Mouse (Mus musculus) heart, embryonic 11.5 days (tissue): ENCODE results near the gene Nufip2. TPM values are rescaled to one million over a fixed set of nuclear protein-coding genes. Genes with fewer than 3 reads are reported as not detected.
A peak's percentile ranks its signal among the peaks of the same experiment; 100 is the strongest.
"Not testable (repeated sequence)": the region's sequence is repeated elsewhere in the genome, so short reads cannot be mapped to it uniquely, and the experiment has no call there.

Experiments
- ATAC-seq: fragments of 200-750 bp; cut with Nextera tagmentation; replicated peaks from 2 replicates; pipeline ENCODE4 v1.8.0; 2017; ENCODE audit warnings: moderate library complexity; ENCODE audit not compliant: insufficient number of reproducible peaks, low FRiP score, low TSS enrichment
- H3K27ac ChIP-seq: fragments of 300-500 bp; sonication (generic); 2 replicates; pipeline ENCODE4 v1.5.1; 2014; ENCODE audit warnings: mild to moderate bottlenecking, low read depth, low read length
- H3K27me3 ChIP-seq: fragments of 300-500 bp; sonication (generic); 2 replicates; pipeline ENCODE4 v1.6.1; 2014; ENCODE audit warnings: mild to moderate bottlenecking, low read length, mixed read lengths; ENCODE audit not compliant: control insufficient read depth, insufficient read depth
- H3K36me3 ChIP-seq: fragments of 300-500 bp; sonication (generic); 2 replicates; pipeline ENCODE4 v1.6.1; 2014; ENCODE audit warnings: mild to moderate bottlenecking, low read length, moderate library complexity, mixed read lengths; ENCODE audit not compliant: control insufficient read depth, insufficient read depth
- H3K4me1 ChIP-seq: fragments of 300-500 bp; sonication (generic); 2 replicates; pipeline ENCODE4 v1.6.1; 2014; ENCODE audit warnings: low read length; ENCODE audit not compliant: control insufficient read depth, insufficient read depth
- H3K4me2 ChIP-seq: fragments of 300-500 bp; sonication (generic); 2 replicates; pipeline ENCODE4 v1.6.1; 2014; ENCODE audit warnings: mild to moderate bottlenecking, moderate library complexity
- H3K4me3 ChIP-seq: fragments of 300-500 bp; sonication (generic); 2 replicates; pipeline ENCODE4 v1.5.1; 2014; ENCODE audit warnings: low read depth, low read length
- H3K9ac ChIP-seq: fragments of 300-500 bp; sonication (generic); 2 replicates; pipeline ENCODE4 v1.6.1; 2014; ENCODE audit warnings: mild to moderate bottlenecking, low read depth, low read length, moderate library complexity
- H3K9me3 ChIP-seq: fragments of 300-500 bp; sonication (generic); replicated peaks from 2 replicates; pipeline ENCODE4 v1.6.1; 2016; ENCODE audit warnings: low read length; ENCODE audit not compliant: control insufficient read depth
- WGBS: fragments of 180-500 bp; shearing (Covaris S2); extraction: QIAGEN DNeasy Blood & Tissue Kit; methylation state at CpG from one replicate; pipeline ENCODE4 v1.1.7; 2014; ENCODE audit not compliant: insufficient replicate concordance; 5-methylcytosine and 5-hydroxymethylcytosine counted together
- polyA plus RNA-seq: library from polyadenylated mRNA; unstranded; fragments of >200 nt; fragmentation: Nextera tagmentation; extraction: Ambion mirVana; gene quantifications from 2 replicates; pipeline ENCODE4 v1.2.1, GENCODE M21; 2014

The Nufip2 gene
- polyA plus RNA-seq, 1 experiment from 2014 or later = 11.3 TPM

GRCm38 (mm10) chr11:77664046-77664445 lies 21.9 kb upstream of the Nufip2 start:
- Histone ChIP-seq H3K27ac (no peak overlapping the region), H3K9ac (no peak overlapping the region), H3K36me3 (no peaks in the 10 kb centered on the region), H3K4me2 (no peak overlapping the region), H3K9me3 (no peaks in the 10 kb centered on the region), H3K4me3 (no peak overlapping the region), H3K27me3 (no peaks in the 10 kb centered on the region), H3K4me1 (no peaks in the 10 kb centered on the region)
- ATAC-seq = no peak
- 89% methylated on average over 8 of the region's 8 CpGs for WGBS

GRCm38 (mm10) chr11:77665384-77665783 lies 20.6 kb upstream of the Nufip2 start:
- H3K9me3 ChIP-seq, ATAC-seq, H3K4me3 ChIP-seq, H3K36me3 ChIP-seq, H3K27me3 ChIP-seq, H3K27ac ChIP-seq, H3K9ac ChIP-seq, H3K4me1 ChIP-seq, H3K4me2 ChIP-seq: not testable (repeated sequence)
- 72% methylated on average over 5 of the region's 5 CpGs for WGBS

- H3K4me2 ChIP-seq, ATAC-seq: not testable (repeated sequence)
Measured at GRCm38 (mm10) chr11:77666766-77667165, 19.2 kb upstream of the Nufip2 start.

GRCm38 (mm10) chr11:77672746-77673145 lies 13.2 kb upstream of the Nufip2 start:
- no peak overlapping the region for H3K4me3 ChIP-seq
- H3K27me3 ChIP-seq = no peaks in the 10 kb centered on the region
- no peaks in the 10 kb centered on the region for H3K36me3 ChIP-seq
- H3K9ac ChIP-seq = no peak overlapping the region
- no peak for ATAC-seq
- H3K9me3 ChIP-seq = no peaks in the 10 kb centered on the region
- H3K27ac ChIP-seq = no peak overlapping the region
- WGBS = 76% methylated on average over 2 of the region's 2 CpGs
- H3K4me2 ChIP-seq = no peak overlapping the region
- H3K4me1 ChIP-seq = no peaks in the 10 kb centered on the region

More at GRCm38 (mm10) chr11:77666766-77667165, 19.2 kb upstream of the Nufip2 start:
- not testable (repeated sequence) for H3K9ac ChIP-seq, H3K27me3 ChIP-seq, H3K4me3 ChIP-seq, H3K36me3 ChIP-seq, H3K9me3 ChIP-seq, H3K4me1 ChIP-seq, H3K27ac ChIP-seq
- 80% methylated on average over 8 of the region's 8 CpGs for WGBS

- no peak overlapping the region for H3K9ac ChIP-seq
- H3K9me3 ChIP-seq = no peaks in the 10 kb centered on the region
- H3K4me2 ChIP-seq = no peak overlapping the region
- WGBS = 57% methylated on average over 4 of the region's 4 CpGs
- no peaks in the 10 kb centered on the region for H3K36me3 ChIP-seq
- H3K4me1 ChIP-seq = no peaks in the 10 kb centered on the region
- no peak overlapping the region for H3K4me3 ChIP-seq
- H3K27me3 ChIP-seq = no peaks in the 10 kb centered on the region
- ATAC-seq = no peak
- H3K27ac ChIP-seq = no peak overlapping the region
Measured at GRCm38 (mm10) chr11:77673428-77673991, 12.4 kb upstream of the Nufip2 start.

- Histone ChIP-seq H3K27ac (no peak overlapping the region), H3K4me1 (no peaks in the 10 kb centered on the region), H3K9me3 (no peaks in the 10 kb centered on the region), H3K36me3 (no peaks in the 10 kb centered on the region), H3K4me2 (no peak overlapping the region), H3K27me3 (no peaks in the 10 kb centered on the region), H3K4me3 (no peak overlapping the region), H3K9ac (no peak overlapping the region)
- ATAC-seq = no peak
- 33% methylated on average over 2 of the region's 2 CpGs for WGBS
Measured at GRCm38 (mm10) chr11:77680018-77680417, 5.9 kb upstream of the Nufip2 start.

GRCm38 (mm10) chr11:77684896-77685295 lies 1.1 kb upstream of the Nufip2 start:
- 49% methylated on average over 2 of the region's 2 CpGs for WGBS
- no peak for ATAC-seq
- no peaks in the 10 kb centered on the region for H3K36me3 ChIP-seq
- no peak overlapping the region for H3K27ac ChIP-seq
- H3K4me1 ChIP-seq = peaks cover 5% of the 10 kb centered on the region; the same call in 1 of the 2 replicates
- H3K4me2 ChIP-seq = no peak overlapping the region
- no peaks in the 10 kb centered on the region for H3K27me3 ChIP-seq
- no peak overlapping the region for H3K4me3 ChIP-seq
- H3K9ac ChIP-seq = no peak overlapping the region
- H3K9me3 ChIP-seq = no peaks in the 10 kb centered on the region

- H3K4me2 ChIP-seq = peak overlapping the region; percentile 74
- peak overlapping the region; percentile 98 for H3K9ac ChIP-seq
- H3K4me1 ChIP-seq = peaks cover 5% of the 10 kb centered on the region; the same call in 1 of the 2 replicates
- ATAC-seq = peak; percentile 42
- H3K9me3 ChIP-seq = no peaks in the 10 kb centered on the region
- peak overlapping the region; percentile 99 for H3K27ac ChIP-seq
- H3K4me3 ChIP-seq = peak overlapping the region; percentile 100
- 0% methylated on average over 30 of the region's 30 CpGs for WGBS
- no peaks in the 10 kb centered on the region for H3K27me3 ChIP-seq
- no peaks in the 10 kb centered on the region for H3K36me3 ChIP-seq
Measured at GRCm38 (mm10) chr11:77686346-77686840, 438 bp downstream of the Nufip2 start.
